Mouse (Mus musculus) ES-CJ7 (cell line): ENCODE results near the gene Gm20683.
"Not testable (repeated sequence)": the region's sequence is repeated elsewhere in the genome, so short reads cannot be mapped to it uniquely, and the experiment has no call there.

Experiments used
- DNase-seq: peaks from one replicate; pipeline ENCODE4 v3.0.0; 2011; ENCODE audit warnings: low read depth, low spot score

The Gm20683 gene

DNA sequence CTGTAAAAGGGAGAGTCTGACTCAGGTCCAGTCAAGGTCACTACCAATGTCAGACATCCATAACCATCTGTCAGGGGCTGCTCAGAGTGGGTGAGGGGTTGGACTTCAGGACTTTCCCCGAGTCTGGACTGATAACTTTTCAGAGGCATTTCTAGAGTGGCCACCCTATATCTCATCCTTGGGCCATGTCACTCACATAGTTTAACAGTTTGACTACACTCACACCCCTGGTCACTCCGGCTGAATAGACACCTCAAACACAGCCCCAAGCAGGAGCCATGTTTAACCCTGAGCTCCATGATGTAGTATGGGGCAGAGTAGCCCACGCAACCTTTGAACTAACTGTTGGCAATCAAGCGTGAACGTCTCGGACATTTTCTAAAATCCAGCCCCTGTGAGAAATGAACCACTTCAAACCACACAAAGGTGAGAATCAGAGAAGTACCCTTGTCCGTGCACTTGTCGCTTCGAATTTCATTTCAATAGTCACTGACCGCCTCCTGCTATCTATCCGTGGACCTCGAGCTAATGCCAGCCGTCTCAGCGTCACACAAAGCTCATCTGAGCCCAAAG lies 32.7 kb upstream of the Gm20683 start:
- no peak for DNase-seq

DNA sequence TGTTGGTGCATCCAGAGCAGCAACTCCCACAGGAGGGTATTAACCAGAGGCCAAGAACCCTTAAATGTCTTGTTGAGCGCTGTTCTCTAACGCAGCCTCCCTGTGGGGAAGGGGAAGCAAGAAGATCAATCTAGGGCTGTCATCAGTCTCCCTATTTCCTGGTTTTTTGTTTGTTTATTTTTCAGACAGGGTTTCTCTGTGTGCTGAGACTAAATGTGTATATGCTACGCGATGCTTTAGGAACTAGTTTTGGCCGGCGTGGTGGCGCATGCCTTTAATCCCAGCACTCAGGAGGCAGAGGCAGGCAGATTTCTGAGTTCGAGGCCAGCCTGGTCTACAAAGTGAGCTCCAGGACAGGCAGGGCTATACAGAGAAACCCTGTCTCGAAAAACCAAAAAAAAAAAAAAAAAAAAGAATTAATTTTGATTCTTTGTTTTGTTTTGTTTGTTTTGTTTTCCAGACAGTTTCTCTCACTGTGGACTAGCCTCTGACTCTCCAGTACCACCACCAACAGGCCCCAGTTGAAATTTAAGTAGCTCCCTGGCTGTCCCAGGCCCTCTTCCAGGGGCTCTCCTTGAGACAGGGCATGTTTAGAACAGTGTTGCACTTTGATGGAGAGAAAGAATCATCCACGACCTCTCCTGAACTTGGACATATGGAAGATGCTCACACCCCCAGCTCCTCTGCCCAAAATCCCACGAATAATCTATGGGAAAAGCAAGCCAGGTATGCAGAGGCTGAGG lies 32.0 kb upstream of the Gm20683 start:
- no peak for DNase-seq

DNA sequence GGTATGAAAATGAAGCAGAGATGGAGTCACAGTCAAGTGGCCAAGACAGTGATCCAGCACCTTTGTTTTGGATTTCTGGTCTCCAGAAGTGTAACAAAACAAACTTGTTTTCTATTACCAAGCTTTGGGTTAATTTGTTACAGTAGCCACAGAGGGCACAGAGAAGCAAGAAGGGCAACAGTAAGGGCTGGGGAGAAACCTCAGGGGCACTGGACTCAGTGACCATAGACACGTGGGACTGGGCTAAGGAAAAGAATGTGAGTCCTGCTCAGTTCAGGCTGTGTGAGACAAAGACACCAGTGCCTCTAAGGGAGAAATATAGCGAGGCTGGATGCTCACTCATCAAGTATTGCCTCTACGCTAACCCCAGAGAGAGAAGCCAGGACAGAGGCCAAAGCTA lies 31.1 kb upstream of the Gm20683 start:
- no peak for DNase-seq

DNA sequence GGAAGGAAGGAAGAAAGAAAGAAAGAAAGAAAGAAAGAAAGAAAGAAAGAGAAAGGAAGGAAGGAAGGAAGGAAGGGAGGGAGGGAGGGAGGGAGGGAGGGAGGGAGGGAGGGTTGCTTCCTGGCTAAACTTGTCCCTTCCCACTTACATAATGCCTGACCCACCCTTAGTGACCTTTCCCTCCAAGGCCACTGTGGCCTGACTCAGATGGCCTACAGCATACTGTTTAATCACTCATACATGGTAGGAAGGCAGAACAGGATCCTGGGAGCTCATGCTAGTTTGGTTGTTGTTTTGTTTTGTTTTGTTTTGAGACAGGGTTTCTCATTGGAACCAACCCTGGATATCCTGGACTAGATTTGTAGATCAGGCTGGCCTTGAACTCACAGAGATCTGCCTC lies 30.0 kb upstream of the Gm20683 start:
- not testable (repeated sequence) for DNase-seq

DNA sequence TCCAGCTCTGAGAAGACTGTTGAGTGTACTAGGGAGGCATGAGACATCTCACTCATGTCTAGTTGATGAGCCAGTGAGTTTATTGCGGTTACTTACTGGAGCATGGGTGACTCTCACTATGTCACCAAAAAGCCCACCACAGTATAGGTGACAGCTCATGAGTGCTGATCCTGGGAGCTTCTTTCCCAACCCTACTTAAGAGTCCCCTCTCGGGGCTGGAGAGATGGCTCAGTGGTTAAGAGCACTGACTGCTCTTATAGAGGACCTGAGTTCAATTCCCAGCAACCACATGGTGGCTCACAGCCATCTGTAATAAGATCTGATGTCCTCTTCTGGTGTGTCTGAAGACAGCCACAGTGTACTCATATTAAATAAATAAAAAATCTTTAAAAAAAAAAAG lies 28.4 kb upstream of the Gm20683 start:
- DNase-seq, result no peak

DNA sequence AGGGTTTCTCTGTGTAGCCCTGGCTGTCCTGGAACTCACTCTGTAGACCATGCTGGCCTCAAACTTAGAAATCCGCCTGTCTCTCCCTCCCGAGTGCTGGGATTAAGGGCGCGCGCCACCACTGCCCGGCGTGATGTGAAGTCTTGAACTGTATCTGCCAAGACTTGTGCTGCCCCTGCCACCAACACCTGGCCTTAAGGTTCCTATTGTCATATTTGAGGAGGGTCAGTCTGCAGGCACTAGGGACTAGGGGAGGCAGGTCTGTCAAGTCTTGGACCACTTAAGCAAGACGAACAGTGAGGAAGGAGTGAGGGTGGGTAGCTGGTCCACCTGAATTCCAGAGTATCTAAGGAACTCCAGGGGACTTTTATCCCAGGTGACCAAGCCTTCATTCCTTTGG lies 27.9 kb upstream of the Gm20683 start:
- DNase-seq, result no peak

DNA sequence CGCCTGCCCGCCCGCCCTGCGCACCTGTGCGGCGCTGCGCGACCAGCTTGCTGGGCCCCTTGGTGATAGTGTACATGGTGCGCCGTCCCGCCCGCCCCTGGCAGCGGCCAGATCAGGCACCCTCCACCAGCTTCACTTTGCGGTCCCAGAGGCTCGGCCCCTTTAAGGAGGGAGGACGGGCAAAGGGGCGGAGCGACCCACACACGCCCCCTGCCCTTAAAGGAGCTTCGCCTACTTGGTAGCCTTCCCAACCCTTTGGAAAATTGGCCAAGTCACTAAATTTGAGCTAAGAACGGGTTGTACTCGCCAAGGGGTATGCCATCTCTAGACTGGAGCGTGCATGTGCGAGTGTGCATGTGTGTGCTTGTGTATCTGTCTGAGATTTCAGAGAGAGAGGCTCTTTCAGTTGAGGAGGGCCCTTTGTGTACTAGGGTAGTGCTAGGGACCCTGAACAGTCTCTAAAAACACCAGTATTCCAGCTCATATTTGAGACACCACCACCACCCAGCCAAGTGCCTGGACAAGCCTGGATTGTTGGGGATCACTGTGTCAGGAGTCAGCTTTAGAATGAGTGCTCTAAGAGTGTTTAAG lies 27.1 kb upstream of the Gm20683 start, which contains the start of gene Mcrip2:
Gene Mcrip2, minus strand, starts transcription at position 164 of the 591 bp plus-strand sequence.
- DNase-seq, result peak; percentile 74

DNA sequence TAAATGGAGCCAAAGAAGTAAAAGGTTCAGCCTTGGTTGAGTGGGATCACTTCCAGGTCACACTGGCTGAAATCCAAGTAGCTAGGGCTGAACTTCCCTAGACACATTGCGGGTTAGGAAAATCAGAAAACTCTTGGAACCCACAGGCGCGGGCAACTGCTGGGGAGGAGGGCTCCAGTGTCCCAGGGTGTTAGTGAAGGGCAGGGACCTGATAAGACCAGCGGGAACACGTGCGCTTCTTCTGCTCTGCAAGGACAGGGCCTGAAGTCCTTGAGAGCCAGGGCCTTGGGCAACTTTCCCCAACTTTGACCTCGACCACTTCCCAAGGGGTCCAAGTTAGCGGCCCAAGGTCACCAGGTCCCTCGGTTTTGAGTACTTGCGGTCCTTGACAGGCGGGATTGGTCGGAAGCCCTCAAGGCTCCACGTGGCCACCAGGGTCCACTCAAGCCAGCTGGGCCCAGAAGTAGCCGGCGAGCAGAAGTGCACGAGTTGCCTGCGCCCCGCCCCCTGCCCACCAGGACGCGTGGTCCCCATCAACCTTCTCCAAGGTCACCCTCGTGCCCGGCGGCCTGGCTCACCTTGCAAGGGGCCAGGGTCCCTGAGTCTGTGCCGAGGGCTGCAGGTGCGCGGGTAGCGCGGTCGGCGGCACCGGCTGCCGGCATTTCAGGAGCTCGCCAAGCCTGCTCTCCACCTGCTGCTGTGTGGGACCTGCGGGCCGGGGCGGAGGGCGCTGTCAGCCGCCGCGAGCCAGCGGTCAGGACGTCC lies 26.5 kb upstream of the Gm20683 start:
- no peak for DNase-seq

DNA sequence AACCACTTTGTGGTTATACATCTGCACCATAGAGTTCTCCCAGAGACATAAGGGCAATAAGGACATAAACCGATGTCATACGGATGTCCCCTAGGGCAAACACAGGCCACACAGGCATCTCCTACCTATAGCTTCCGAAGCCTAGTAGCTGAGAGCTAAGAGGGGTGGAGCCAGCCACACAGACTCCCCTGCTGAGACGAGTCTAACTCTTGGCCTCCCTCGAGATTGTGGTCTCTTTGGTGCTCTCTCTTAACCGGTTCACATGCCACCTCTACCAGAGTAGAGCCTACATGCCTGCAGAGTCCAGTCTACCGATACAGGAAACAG lies 25.9 kb upstream of the Gm20683 start:
- DNase-seq, result peak; percentile 47

DNA sequence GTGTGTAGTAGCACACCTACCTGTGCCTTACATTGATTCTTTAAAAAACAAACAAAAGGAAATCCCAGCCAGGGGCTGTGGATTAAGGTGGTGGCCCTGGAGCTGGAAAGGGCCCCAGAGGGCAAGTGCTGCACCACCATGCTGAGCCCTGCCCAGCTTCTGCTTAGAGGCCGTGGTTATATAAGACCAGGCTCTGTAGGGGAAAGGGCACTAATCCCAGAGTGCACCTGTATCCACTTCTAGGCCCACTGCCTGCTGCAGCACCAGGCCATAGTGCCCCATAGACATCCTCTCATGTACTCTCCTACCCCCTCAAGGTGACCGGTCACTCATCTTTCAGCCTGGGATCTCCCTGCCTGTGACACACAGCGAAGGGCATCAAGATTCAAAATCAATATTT lies 24.6 kb upstream of the Gm20683 start:
- no peak for DNase-seq

DNA sequence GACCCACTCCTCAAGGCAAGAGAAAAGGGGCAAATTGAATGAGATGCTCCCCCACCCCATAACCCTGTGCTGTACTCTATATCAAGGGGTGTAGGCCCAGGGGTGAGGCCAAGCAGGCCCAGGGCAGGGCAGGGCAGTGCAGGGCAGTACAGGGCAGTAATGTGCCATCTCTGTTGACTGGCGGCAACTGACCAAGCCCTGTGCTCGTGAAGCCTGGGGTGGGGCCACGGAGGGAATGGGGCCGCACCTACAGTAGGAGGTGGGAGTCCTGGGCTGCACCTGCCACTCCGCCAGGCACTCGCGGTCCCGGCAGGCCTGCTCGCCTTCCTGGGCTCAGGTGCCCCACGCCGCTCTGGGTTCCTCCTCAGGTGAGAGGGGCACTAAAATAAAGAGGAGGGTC lies 23.7 kb upstream of the Gm20683 start:
- DNase-seq, result no peak

DNA sequence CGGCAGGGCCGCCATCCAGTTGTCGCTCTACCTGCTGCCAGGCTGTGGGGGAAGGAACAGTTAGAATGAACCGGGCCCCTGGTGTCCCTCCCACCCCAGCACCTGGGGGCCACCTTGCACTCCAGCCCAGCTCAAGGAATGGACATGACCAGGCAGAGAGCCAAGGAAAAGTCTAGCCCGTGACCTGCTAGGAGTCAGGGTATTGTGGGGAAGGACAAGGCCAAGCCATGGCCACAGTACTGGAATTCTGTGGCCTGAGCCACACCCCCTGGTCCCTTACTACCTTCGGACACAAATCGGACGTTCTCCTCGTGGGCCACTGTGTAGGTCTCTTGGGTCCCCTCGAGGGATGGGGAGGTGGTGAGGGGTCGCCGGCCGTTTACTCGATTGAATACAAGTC lies 22.7 kb upstream of the Gm20683 start:
- DNase-seq, result no peak

DNA sequence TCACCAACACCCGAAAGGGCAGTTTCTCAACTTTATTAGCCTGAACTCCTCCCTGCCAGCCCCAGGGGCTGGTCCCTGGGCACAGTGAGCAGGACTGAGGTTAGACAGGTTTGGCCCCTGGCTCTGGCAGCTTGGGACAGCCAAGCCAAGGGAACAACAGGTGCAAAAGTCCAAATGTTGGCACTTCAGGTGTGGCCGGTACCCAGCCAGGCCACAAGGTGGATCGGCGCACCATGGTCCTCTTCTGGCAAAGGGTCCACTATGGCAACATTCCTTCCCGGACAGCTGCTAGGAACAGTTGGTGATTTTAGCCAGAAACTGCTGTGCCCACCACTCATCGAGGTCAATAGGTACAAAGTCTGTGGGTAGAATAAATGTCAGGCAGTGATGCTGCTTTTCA lies 22.1 kb upstream of the Gm20683 start:
- no peak for DNase-seq

DNA sequence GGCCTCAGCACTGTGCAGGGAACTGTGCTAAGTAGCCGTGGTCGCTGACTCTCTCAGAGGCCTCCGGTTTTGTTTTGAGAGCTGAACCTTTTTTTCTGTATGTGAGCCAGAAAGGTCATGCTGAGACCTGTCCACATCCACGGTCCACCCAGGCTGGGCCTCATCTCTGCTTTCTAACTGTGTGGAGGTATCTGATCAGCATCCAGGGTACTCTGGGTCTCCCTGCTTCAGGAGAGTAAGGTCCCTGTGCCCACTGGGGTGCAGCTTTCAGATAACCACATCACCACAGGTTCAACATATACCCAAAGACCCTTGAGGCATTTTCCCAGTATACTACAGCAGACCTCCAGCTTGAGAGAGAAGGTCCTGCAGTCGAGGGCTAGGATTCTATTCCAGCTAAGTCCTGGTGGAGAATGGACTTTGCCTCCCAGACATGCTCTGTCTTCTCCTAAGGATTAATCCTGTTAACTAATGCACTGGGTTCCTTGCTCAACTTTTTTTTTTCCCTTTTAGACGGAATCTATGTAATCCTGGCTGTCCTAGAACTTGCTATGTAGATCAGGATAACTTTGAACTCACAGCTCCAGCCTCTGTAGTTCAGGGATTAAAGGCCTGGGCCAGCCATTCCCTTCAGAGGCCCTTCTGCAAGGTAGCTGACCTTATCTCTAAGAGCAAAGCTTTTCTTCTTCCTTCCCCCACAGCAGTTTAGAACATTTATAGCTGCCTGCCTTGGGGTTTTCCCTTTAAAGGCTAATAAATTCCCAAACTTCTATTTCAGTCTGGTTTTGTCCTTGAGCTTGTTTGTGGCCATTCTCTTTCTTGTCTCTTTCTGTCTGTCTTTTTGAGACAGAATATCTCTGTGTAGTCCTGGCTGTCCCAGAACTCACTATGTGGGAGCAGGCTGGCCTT lies 20.4 kb upstream of the Gm20683 start:
- DNase-seq, result no peak

DNA sequence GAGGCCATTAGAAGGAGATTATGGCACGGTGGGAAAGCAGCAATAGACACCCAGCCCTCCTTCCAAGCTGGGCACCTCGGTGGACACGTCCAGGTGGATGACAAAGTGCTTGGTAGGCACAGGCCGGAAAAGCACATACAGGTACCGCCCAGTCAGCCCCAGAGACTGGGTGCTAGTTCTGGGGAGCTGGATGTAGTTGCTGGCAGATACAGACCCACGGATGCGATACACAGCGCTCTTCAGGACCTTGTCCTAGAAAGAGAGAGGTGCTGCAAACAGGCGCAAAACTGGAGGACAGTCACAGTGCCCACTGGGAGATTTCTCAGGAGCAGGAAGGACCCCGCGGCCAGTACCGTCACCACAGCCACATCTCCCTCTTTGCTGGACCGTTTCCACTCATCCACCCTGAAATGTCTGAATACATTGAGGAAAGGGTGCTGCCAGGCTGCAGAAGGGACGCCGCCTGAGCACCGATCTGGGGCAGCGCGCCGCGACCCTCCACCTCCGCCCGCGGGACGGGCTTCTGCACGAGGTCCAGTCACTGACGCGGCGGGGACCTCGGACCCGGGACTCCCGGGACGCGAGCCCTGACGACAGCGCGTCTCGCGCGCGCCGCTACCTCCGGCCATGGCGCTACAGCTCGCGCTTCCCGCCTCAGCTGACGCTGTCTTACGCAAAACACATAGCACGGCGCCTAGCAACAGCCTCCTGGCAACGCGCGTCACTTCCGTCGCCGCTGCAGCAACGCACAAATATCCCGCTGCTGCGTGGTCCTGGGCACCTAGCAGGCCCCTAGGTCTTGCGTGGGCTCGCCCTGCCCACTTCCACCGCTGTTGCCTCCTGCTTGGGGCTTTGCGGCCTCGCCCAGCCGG lies 19.5 kb upstream of the Gm20683 start, which contains the start of gene Wdr90:
Gene Wdr90, minus strand, starts transcription at position 670 of the 872 bp plus-strand sequence.
- peak; percentile 89 for DNase-seq

DNA sequence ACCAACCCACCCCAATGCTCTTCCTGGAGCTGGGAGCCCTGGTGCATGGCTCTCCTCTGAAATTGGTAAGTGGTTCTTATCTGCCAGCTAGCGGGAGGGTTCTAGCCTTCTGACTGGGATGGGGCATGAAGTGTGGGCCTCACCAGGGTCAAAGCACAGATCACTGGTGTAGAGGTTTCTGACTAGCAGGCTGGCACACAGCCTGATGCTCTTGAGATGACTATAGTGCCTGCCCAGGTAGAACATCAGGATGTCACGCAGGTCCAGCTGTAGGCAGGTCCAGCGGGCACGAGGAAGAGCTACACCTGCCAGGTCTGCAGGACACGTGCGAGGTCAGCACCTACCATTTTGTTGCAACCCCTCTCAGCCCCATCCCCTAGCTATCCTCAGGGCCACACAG lies 18.7 kb upstream of the Gm20683 start:
- no peak for DNase-seq

DNA sequence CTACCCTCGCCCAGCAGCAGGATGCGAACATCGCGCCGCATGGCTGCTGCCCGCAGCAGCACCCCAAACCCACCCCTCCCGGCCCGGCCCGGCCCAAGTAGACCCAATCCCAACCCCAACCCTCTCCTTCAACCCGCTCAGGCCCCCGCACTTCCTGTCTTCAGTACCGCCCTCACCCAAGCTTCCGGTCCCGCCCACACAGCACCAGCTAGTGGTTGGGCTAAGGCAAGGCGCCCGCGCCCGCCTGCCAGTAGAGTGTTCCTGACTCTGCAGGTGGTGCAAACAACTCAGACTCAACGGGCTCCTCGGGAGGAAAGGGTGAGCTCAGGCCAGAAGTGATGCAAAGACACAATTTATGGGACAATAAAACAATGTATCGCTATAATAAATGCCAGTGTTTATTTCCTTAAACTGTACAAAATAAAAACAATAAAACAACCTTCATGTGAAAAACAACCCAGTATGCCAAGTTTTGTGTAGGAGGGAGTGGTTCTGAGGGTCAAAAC lies 2.9 kb upstream of the Gm20683 start, which contains the start of gene Rhot2:
Gene Rhot2, minus strand, starts transcription at position 456 of the 506 bp plus-strand sequence.
- peak; percentile 91 for DNase-seq

DNA sequence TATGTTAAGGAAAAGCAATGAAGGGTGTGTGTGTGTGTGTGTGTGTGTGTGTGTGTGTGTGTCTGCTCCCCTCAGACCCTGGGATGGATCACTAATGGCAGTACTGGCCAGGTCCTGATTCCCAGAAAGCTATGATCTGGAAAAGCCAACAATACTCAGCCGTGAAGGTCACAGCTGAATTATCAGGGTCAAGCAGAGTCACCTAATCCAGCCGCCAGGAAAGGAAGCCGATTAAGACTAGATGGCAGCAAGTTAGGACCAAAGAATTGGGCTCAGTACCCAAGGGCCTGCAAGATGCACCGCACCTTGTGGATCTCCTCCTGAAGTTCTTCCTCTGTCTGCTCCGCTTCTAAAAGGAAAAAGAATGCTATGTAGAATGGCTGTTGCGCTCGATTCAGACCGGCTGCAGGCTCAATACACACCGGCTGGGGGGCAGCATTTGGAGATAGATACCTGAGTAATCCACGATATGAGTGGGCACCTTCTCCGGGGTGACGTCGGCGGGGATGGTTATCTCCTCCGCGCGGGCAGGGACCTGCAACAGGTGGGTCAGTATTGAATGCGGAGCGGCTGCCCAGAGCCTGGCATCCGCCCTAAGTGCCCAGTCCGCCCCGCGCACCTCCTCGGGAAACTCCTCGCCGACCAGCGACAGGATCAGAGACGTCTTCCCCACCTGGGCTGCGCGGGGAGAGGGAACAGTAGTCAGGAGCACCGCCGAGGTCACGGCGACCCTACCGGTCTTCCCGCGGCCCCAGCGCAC lies 2.3 kb upstream of the Gm20683 start:
- DNase-seq, result no peak

DNA sequence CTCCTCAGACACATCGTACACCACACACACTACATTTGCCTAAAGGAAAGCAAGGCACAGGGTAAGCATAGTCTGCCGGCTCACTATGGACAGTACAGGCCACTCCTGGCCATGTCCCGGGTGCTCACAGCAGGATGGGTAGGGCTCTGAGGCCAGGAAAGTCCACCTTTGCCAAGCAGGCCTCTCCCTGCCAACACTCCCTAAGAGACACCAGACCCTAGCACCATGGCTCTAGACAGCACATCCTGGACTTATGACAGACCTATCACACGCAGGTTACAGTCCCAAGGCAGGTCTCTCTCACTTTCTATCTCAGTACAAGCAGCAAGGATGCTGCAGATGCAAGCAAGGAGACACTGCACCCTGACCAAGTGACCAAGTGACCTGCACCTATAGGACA lies 1.6 kb upstream of the Gm20683 start:
- no peak for DNase-seq
